Mouse (Mus musculus) lung, embryonic 16.5 days (tissue): Measurements from ENCODE around the gene AB124611. TPM values are rescaled to one million over a fixed set of nuclear protein-coding genes. Genes with fewer than 3 reads are reported as not detected.

Experiments used
- ATAC-seq: fragments of 200-750 bp; cut with Nextera tagmentation; 2 replicates; pipeline ENCODE4 v1.8.0; 2017; ENCODE audit warnings: low read depth, mild to moderate bottlenecking, moderate library complexity
- H3K27ac ChIP-seq: fragments of 300-500 bp; sonication (generic); 2 replicates; pipeline ENCODE4 v1.5.1; 2014; ENCODE audit warnings: mild to moderate bottlenecking, control low read depth, low read length
- H3K27me3 ChIP-seq: fragments of 300-500 bp; sonication (generic); 2 replicates; pipeline ENCODE4 v1.6.1; 2014; ENCODE audit warnings: low read depth, low read length, mixed read lengths; ENCODE audit not compliant: control insufficient read depth, insufficient read depth
- H3K36me3 ChIP-seq: fragments of 300-500 bp; sonication (generic); 2 replicates; pipeline ENCODE4 v1.6.1; 2014; ENCODE audit warnings: low read length; ENCODE audit not compliant: control insufficient read depth, insufficient read depth
- H3K4me1 ChIP-seq: fragments of 300-500 bp; sonication (generic); replicated peaks from 2 replicates; pipeline ENCODE4 v1.6.1; 2014; ENCODE audit warnings: low read length, mixed read lengths; ENCODE audit not compliant: control insufficient read depth, insufficient read depth
- H3K4me2 ChIP-seq: fragments of 300-500 bp; sonication (generic); 2 replicates; pipeline ENCODE4 v1.6.1; 2014; ENCODE audit warnings: low read depth, low read length, control low read depth
- H3K4me3 ChIP-seq: fragments of 300-500 bp; sonication (generic); 2 replicates; pipeline ENCODE4 v1.5.1; 2014; ENCODE audit warnings: mild to moderate bottlenecking, low read length, control low read depth
- H3K9ac ChIP-seq: fragments of 300-500 bp; sonication (generic); 2 replicates; pipeline ENCODE4 v1.6.1; 2014; ENCODE audit warnings: low read length, control low read depth
- H3K9me3 ChIP-seq: fragments of 300-500 bp; sonication (generic); 2 replicates; pipeline ENCODE4 v1.6.1; 2016; ENCODE audit warnings: low read length; ENCODE audit not compliant: control insufficient read depth
- WGBS: fragments of 180-500 bp; shearing (Covaris S2); extraction: QIAGEN DNeasy Blood & Tissue Kit; methylation state at CpG from one replicate; pipeline ENCODE4 v1.1.7; 2014; 5-methylcytosine and 5-hydroxymethylcytosine counted together
- polyA plus RNA-seq: library from polyadenylated mRNA; unstranded; fragments of >200 nt; fragmentation: Nextera tagmentation; extraction: Ambion mirVana; gene quantifications from 2 replicates; pipeline ENCODE4 v1.2.1, GENCODE M21; 2015

The AB124611 gene
- polyA plus RNA-seq, 1 experiment from 2014 or later, result 4.0 TPM

DNA sequence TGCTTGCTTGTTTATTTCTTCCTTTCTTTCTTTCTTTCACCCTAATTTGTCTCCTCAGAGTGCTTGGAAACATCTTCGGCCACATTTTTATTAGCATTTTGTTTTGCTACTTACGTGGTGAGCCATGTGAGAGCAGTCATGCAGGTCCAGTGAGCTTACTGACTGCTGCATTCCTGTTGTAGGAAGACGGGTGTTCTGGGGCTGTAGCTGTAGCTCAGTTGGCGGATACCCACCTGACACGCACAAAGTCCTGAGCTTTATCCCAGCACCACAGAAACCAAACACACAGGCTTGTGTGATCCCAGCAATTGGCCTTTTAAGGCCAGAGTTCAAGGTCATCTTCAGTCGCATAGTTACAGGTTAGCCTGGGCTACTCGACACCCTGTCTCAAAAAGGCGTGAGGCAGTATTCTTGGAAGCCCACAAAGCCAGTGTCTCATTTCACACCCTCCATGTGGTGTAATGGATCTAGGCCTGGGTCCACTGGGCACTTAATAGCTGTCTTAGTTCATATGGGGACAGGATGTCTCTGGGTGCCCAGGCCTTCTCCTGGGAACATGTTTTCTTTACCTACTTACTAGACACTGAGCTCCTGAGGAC lies 42.8 kb downstream of the AB124611 start:
- WGBS, result 86% methylated on average over 8 of the region's 8 CpGs
- H3K9me3 ChIP-seq, result no peaks in the 10 kb centered on the region
- no peak for ATAC-seq
- H3K9ac ChIP-seq, result no peak overlapping the region
- no peak overlapping the region for H3K4me3 ChIP-seq
- H3K4me2 ChIP-seq, result no peak overlapping the region
- H3K27me3 ChIP-seq, result no peaks in the 10 kb centered on the region
- no peak overlapping the region for H3K27ac ChIP-seq
- no peaks in the 10 kb centered on the region for H3K4me1 ChIP-seq
- H3K36me3 ChIP-seq, result peaks cover 19% of the 10 kb centered on the region

DNA sequence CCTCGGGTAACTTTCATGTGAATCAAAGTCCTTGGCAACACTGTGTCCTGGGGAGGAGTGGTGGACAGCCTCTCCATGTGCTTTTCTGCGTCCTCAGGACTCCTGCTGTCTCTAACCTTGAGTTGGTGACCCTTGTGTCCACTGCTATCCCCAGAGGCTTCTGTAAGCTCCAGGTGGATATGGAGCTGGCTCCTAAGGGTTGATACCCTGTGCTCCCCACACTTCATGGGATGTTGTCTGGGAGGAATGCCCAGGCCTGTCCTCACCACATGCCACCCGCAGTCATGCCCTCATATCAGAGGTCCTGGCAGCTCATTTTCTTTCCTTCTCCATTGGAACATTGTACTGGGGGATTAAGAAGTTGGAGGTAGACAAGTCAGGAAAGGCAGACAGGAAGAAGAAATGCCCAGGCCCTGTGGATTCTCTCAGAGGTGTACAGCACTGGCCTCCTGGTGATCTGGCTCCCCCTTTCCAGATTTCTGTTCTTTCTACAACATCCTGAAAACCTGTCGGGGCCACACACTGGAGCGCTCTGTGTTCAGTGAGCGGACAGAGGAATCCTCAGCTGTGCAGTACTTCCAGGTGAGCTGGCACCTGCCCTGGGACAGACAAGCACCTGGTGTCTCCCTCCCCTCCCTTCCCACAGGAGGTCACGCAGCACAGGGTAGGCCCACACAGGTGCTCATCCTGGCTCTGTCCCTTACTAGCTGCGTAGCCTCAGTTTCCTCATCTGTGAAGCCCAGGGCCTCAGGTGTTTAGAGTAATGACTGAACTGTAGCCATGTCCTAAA lies 48.2 kb downstream of the AB124611 start:
- ATAC-seq, result no peak
- H3K4me2 ChIP-seq, result no peak overlapping the region
- H3K9me3 ChIP-seq, result no peaks in the 10 kb centered on the region
- no peak overlapping the region for H3K9ac ChIP-seq
- H3K4me1 ChIP-seq, result no peaks in the 10 kb centered on the region
- WGBS, result 88% methylated on average over 8 of the region's 8 CpGs
- no peak overlapping the region for H3K4me3 ChIP-seq
- H3K27me3 ChIP-seq, result no peaks in the 10 kb centered on the region
- peaks cover 37% of the 10 kb centered on the region for H3K36me3 ChIP-seq
- H3K27ac ChIP-seq, result no peak overlapping the region

DNA sequence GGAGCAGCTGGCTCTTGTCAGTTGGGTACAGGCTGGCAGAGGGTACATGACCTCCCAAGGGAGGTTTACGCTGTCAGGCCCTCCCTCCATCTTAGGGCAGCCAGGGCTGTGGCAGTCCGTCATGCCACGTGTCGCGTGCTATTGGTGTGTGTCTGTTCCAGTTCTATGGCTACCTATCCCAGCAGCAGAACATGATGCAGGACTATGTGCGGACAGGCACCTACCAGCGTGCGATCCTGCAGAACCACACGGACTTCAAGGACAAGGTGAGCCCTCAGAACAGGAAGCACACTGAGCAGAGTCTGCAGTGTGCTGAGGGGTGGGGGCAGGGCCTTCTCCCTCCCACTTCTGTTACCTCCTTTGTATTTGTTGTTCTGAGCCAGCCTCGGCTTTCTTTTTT lies 49.3 kb downstream of the AB124611 start:
- H3K4me1 ChIP-seq, result no peaks in the 10 kb centered on the region
- WGBS, result 95% methylated on average over 10 of the region's 10 CpGs
- H3K36me3 ChIP-seq, result peaks cover 35% of the 10 kb centered on the region
- H3K4me2 ChIP-seq, result no peak overlapping the region
- H3K27me3 ChIP-seq, result no peaks in the 10 kb centered on the region
- no peaks in the 10 kb centered on the region for H3K9me3 ChIP-seq
- ATAC-seq, result no peak
- H3K9ac ChIP-seq, result no peak overlapping the region
- no peak overlapping the region for H3K27ac ChIP-seq
- no peak overlapping the region for H3K4me3 ChIP-seq

DNA sequence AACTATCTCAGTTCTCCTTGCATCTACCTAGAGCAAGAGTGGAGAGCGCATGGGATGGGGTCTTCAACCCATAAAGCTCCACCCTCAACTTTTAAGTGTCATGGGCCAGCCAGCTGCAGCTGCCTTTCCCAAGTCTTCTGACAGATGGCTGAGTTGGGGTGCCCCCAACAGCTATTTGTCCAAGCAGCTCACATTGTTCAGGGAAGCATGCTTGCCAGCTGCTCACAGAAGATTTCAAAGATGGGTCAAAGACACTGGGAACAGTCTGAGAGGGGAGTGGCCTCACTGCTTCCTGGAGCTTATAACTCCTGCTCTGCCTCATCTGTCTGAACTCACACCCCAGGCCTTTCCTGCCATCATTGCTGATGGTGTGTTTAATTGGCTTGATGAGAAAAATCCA lies 50.3 kb downstream of the AB124611 start:
- Histone ChIP-seq H3K27ac (no peak overlapping the region), H3K27me3 (no peaks in the 10 kb centered on the region), H3K9me3 (no peaks in the 10 kb centered on the region), H3K4me1 (no peaks in the 10 kb centered on the region), H3K36me3 (peaks cover 32% of the 10 kb centered on the region), H3K4me2 (no peak overlapping the region), H3K4me3 (no peak overlapping the region), H3K9ac (no peak overlapping the region)
- WGBS, result 88% methylated on average over 1 of the region's 1 CpGs
- ATAC-seq, result no peak

DNA sequence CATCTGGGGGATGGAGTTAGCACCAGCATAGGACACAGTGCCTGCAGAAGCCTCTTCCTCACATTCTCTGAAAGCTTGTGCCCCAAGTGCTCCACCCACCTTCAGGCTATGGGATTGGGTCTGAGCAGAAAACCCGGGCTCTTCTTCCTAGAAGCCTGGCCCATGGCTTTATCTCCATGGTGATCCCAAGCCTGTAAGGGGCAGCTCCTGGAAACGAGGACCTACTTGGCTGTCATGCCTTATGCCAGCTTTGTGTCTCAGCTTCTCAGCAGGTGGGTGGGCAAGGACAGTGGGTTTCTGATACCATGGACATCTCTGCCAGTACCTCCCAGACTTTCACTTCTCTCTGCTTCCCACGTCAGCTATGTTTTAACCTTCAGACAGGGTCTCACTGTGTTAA lies 52.2 kb downstream of the AB124611 start:
- H3K4me1 ChIP-seq, result no peaks in the 10 kb centered on the region
- H3K36me3 ChIP-seq, result peaks cover 31% of the 10 kb centered on the region
- no peaks in the 10 kb centered on the region for H3K9me3 ChIP-seq
- no peak overlapping the region for H3K27ac ChIP-seq
- H3K4me2 ChIP-seq, result no peak overlapping the region
- no peak for ATAC-seq
- 79% methylated on average over 3 of the region's 3 CpGs for WGBS
- no peak overlapping the region for H3K9ac ChIP-seq
- no peak overlapping the region for H3K4me3 ChIP-seq
- no peaks in the 10 kb centered on the region for H3K27me3 ChIP-seq

DNA sequence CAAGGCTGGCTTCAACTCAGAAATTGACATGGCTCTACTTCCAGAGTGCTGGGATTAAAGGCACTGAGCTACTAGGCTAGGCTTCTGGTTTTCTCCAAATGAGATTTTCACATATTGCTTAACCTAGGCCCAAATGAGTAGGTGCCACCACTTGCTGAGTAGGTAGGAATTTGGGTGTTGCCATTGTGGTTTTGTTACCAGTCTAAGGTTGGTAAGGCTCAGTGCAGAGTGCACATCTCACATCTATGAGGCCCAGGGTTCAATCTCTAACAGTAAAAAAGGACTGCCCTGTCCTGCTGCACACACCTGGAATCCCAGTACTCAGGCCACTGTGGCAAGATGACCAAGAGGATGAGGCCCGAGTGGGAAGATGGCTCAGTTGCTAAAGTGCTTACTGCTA lies 59.4 kb downstream of the AB124611 start:
- no peak overlapping the region for H3K4me3 ChIP-seq
- H3K27me3 ChIP-seq, result no peaks in the 10 kb centered on the region
- no peaks in the 10 kb centered on the region for H3K9me3 ChIP-seq
- no peak overlapping the region for H3K27ac ChIP-seq
- H3K36me3 ChIP-seq, result peaks cover 52% of the 10 kb centered on the region
- no peak overlapping the region for H3K9ac ChIP-seq
- WGBS, result 88% methylated on average over 1 of the region's 1 CpGs
- no peak overlapping the region for H3K4me2 ChIP-seq
- no peak for ATAC-seq
- no peaks in the 10 kb centered on the region for H3K4me1 ChIP-seq

DNA sequence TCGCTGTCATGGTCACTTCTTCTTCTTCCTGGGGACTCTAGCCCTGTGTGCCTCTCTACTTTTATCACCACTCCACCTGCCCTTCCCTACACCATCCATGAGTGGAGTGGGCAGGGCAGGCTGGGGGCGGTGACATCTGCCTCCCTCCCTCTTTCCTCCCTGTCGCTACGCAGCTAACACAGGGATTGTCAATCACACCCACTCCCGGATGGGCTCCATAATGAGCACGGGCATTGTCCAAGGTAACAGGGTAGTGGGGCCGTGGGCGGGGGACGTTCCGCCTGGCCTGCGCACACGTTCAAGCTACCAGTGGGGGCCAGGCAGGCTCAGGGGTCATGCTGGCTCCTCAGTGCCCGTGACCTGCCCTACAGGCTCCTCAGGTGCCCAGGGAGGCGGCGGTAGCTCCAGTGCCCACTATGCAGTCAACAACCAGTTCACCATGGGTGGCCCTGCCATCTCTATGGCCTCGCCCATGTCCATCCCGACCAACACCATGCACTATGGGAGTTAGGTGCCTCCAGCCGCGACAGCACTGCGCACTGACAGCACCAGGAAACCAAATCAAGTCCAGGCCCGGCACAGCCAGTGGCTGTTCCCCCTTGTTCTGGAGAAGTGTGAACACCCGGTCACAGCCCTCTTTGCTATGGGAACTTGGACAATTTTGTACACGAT lies 61.8 kb downstream of the AB124611 start:
- H3K4me3 ChIP-seq, result no peak overlapping the region
- WGBS, result 83% methylated on average over 23 of the region's 23 CpGs
- no peaks in the 10 kb centered on the region for H3K27me3 ChIP-seq
- H3K4me2 ChIP-seq, result no peak overlapping the region
- H3K4me1 ChIP-seq, result peaks cover 6% of the 10 kb centered on the region; the same call in 1 of the 2 replicates
- no peaks in the 10 kb centered on the region for H3K9me3 ChIP-seq
- no peak overlapping the region for H3K9ac ChIP-seq
- no peak overlapping the region for H3K27ac ChIP-seq
- H3K36me3 ChIP-seq, result peaks cover 49% of the 10 kb centered on the region
- no peak for ATAC-seq

DNA sequence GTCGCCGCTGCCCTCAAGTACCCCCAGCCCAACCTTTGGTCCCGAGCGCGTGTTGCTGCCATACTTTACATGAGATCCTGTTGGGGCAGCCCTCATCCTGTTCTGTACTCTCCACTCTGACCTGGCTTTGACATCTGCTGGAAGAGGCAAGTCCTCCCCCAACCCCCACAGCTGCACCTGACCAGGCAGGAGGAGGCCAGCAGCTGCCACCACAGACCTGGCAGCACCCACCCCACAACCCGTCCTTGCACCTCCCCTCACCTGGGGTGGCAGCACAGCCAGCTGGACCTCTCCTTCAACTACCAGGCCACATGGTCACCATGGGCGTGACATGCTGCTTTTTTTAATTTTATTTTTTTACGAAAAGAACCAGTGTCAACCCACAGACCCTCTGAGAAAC lies 62.4 kb downstream of the AB124611 start:
- Histone ChIP-seq H3K27me3 (no peaks in the 10 kb centered on the region), H3K36me3 (peaks cover 44% of the 10 kb centered on the region), H3K4me3 (no peak overlapping the region), H3K27ac (no peak overlapping the region), H3K9ac (no peak overlapping the region), H3K4me1 (peaks cover 6% of the 10 kb centered on the region; the same call in 1 of the 2 replicates), H3K9me3 (no peaks in the 10 kb centered on the region), H3K4me2 (no peak overlapping the region)
- no peak for ATAC-seq
- WGBS, result 83% methylated on average over 8 of the region's 8 CpGs

DNA sequence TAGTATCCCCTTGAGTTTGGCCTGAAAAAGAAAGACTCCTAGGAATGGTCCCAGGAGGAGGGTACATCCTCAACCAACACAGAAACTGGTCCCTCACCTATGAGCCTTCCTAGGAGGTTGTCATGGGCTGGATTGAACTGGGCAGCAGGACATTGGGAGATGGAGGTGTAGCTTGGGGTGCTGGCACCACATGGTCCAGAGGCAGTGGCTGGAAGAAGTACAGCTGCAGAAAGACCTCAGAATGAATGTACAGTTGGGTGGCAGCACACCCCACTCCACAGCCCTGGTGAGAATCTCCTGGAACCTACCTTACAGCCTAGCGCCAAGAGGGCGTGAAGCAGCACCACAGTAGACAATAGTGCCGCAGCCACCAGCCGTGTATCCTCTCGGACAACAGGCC lies 63.6 kb downstream of the AB124611 start:
- Histone ChIP-seq H3K4me1 (peaks cover 14% of the 10 kb centered on the region), H3K27me3 (no peaks in the 10 kb centered on the region), H3K4me3 (no peak overlapping the region), H3K27ac (no peak overlapping the region), H3K9me3 (no peaks in the 10 kb centered on the region), H3K4me2 (no peak overlapping the region), H3K36me3 (peaks cover 36% of the 10 kb centered on the region), H3K9ac (no peak overlapping the region)
- no peak for ATAC-seq
- WGBS, result 86% methylated on average over 5 of the region's 5 CpGs
